Mouse (Mus musculus) hindbrain, embryonic 13.5 days (tissue): ENCODE measurements around the gene Alk. TPM values are rescaled to one million over a fixed set of nuclear protein-coding genes. Genes with fewer than 3 reads are reported as not detected.
A peak's percentile ranks its signal among the peaks of the same experiment; 100 is the strongest.

Experiments used
- ATAC-seq: fragments of 200-750 bp; cut with Nextera tagmentation; 2 replicates; pipeline ENCODE4 v1.8.0; 2017; ENCODE audit warnings: moderate TSS enrichment; ENCODE audit not compliant: low FRiP score
- H3K27ac ChIP-seq: fragments of 300-500 bp; sonication (generic); 2 replicates; pipeline ENCODE4 v1.5.1; 2015; ENCODE audit warnings: inconsistent platforms, mild to moderate bottlenecking, moderate library complexity
- H3K27me3 ChIP-seq: fragments of 300-500 bp; sonication (generic); 2 replicates; pipeline ENCODE4 v1.6.1; 2015; ENCODE audit warnings: mild to moderate bottlenecking, inconsistent platforms
- H3K36me3 ChIP-seq: fragments of 300-500 bp; sonication (generic); 2 replicates; pipeline ENCODE4 v1.6.1; 2015; ENCODE audit warnings: mild to moderate bottlenecking, inconsistent platforms
- H3K4me1 ChIP-seq: fragments of 300-500 bp; sonication (generic); replicated peaks from 2 replicates; pipeline ENCODE4 v1.6.1; 2015; ENCODE audit warnings: inconsistent platforms
- H3K4me2 ChIP-seq: fragments of 300-500 bp; sonication (generic); 2 replicates; pipeline ENCODE4 v1.6.1; 2015; ENCODE audit warnings: inconsistent platforms, mild to moderate bottlenecking, moderate library complexity
- H3K4me3 ChIP-seq: fragments of 300-500 bp; sonication (generic); 2 replicates; pipeline ENCODE4 v1.5.1; 2015; ENCODE audit warnings: mild to moderate bottlenecking, inconsistent platforms
- H3K9ac ChIP-seq: fragments of 300-500 bp; sonication (generic); 2 replicates; pipeline ENCODE4 v1.6.1; 2015; ENCODE audit warnings: mild to moderate bottlenecking, inconsistent platforms
- H3K9me3 ChIP-seq: fragments of 300-500 bp; sonication (generic); 2 replicates; pipeline ENCODE4 v1.6.1; 2016; ENCODE audit warnings: inconsistent platforms
- WGBS: fragments of 180-500 bp; shearing (Covaris S2); methylation state at CpG from one replicate; pipeline ENCODE4 v1.1.7; 2015; 5-methylcytosine and 5-hydroxymethylcytosine counted together
- polyA plus RNA-seq: library from polyadenylated mRNA; unstranded; fragments of >200 nt; fragmentation: Nextera tagmentation; extraction: Ambion mirVana; gene quantifications from 2 replicates; pipeline ENCODE4 v1.2.1, GENCODE M21; 2015

Alk gene
- polyA plus RNA-seq, 1 experiment from 2014 or later: 3.4 TPM

DNA sequence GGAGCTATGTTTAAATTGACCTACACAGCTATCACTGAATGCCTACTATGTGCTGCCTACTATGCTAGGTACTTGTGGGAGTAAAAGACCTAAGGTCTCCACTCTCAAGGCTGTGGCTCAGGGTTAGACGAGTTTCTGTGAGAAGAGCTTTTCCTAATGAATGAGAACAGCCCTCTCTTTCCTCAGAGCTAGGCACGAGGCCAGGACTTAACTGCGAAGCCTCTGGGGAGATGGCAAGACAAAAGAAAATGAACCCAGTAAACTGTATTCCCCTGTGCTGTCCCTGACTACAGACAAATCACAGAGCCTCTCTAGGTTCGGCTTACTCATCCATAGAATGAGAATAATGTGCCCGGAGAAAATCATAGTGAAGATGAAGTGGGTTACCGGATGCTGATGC, 406.9 kb downstream of the Alk start:
- no peak overlapping the region; the same call in 1 of the 2 replicates for H3K27ac ChIP-seq
- 0 out of 2 replicates have a peak, but pooled peaks cover 3% of the 10 kb centered on the region for H3K27me3 ChIP-seq
- H3K4me1 ChIP-seq: peaks cover 18% of the 10 kb centered on the region
- no peak overlapping the region for H3K9ac ChIP-seq
- no peaks in the 10 kb centered on the region for H3K36me3 ChIP-seq
- H3K4me2 ChIP-seq: no peak overlapping the region
- no peak for ATAC-seq
- no peaks in the 10 kb centered on the region for H3K9me3 ChIP-seq
- WGBS: 46% methylated on average over 6 of the region's 6 CpGs
- no peak overlapping the region for H3K4me3 ChIP-seq

DNA sequence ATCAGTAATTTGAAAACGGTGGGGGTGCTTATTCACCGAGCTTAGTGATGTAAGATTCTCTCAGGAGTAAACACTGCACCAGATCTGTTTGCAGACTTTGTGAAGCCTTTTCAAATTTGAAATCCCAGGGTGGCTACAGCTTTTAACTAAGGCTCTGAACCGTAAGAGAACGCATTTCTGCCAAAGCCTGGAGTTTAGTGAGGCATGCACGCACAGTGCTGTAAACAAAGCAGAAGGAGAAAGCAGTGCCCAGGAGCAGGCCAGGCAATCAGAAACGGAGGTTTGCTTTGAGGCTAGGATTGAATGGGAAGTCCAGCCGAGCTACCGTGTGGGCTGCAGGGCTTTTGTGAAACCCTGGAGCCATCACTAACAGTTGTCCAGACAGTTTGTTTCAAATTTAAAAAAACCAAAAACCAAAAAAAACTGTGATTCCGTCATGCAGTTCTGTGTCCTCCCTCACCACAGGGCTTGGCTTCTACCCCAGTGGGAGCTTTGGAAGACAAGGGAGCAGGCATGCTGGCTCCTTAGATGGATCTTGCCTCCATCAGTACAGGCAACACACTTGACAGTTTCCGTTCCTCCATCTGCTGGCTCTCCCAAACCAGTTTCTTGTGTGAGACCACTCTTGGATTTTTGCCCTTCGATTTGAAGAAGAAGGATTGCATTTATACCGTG, 409.3 kb downstream of the Alk start:
- no peaks in the 10 kb centered on the region for H3K27me3 ChIP-seq
- peaks cover 29% of the 10 kb centered on the region for H3K4me1 ChIP-seq
- 22% methylated on average over 12 of the region's 12 CpGs for WGBS
- H3K27ac ChIP-seq: peak overlapping the region; percentile 24; the same call in 1 of the 2 replicates
- ATAC-seq: peak; percentile 39; the same call in 1 of the 2 replicates
- H3K36me3 ChIP-seq: no peaks in the 10 kb centered on the region
- H3K9me3 ChIP-seq: no peaks in the 10 kb centered on the region
- H3K9ac ChIP-seq: no peak overlapping the region
- H3K4me3 ChIP-seq: no peak overlapping the region
- H3K4me2 ChIP-seq: no peak overlapping the region

DNA sequence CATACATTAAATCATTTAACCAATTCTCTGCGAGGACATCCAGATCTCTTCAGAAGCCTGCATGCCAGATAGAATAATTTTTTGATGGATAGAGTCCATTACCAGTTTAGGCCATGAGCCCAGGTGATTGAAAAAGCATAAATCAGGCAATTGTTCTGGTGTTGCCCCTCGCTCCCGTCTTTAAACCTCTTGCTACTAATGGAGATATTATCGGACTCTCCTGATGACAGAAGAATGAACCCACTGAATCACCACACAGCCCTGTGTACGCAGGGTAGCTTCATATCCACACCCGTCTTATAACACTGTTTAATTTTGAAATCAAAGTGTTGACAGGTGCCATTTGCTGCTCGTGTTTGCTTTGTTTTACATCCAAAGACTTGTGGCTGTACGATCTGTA, 413.9 kb downstream of the Alk start:
- no peaks in the 10 kb centered on the region for H3K9me3 ChIP-seq
- ATAC-seq: no peak
- no peaks in the 10 kb centered on the region for H3K36me3 ChIP-seq
- WGBS: 81% methylated on average over 8 of the region's 8 CpGs
- H3K4me1 ChIP-seq: peaks cover 19% of the 10 kb centered on the region
- 0 out of 2 replicates have a peak, but pooled peaks cover 2% of the 10 kb centered on the region for H3K27me3 ChIP-seq
- H3K9ac ChIP-seq: no peak overlapping the region
- H3K4me2 ChIP-seq: no peak overlapping the region
- no peak overlapping the region for H3K4me3 ChIP-seq
- no peak overlapping the region for H3K27ac ChIP-seq

DNA sequence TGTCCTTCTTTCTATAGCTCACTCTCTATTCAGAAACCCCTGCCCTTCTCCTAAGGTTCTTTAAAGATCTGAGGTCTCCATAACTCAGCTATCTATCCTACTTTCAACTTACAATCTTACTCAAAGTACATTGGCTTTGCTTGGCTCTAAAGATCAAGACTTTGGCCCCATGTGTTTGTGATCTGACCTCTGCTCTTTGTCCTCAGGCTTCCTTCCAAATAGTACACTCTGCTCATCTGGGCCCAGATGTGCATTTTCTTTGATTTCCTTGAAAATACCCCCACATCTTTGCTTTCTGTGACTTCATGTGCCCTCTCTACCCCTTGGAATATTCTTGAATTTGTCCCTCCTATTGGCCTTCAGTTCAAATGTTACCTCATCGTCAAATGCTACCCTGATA, 417.4 kb downstream of the Alk start:
- no peak overlapping the region for H3K4me3 ChIP-seq
- no peaks in the 10 kb centered on the region for H3K36me3 ChIP-seq
- no peak overlapping the region for H3K27ac ChIP-seq
- no peak overlapping the region for H3K9ac ChIP-seq
- ATAC-seq: no peak
- no peak overlapping the region for H3K4me2 ChIP-seq
- peaks cover 11% of the 10 kb centered on the region; the same call in 1 of the 2 replicates for H3K4me1 ChIP-seq
- H3K9me3 ChIP-seq: no peaks in the 10 kb centered on the region
- H3K27me3 ChIP-seq: 0 out of 2 replicates have a peak, but pooled peaks cover 2% of the 10 kb centered on the region
- 86% methylated on average over 1 of the region's 1 CpGs for WGBS

DNA sequence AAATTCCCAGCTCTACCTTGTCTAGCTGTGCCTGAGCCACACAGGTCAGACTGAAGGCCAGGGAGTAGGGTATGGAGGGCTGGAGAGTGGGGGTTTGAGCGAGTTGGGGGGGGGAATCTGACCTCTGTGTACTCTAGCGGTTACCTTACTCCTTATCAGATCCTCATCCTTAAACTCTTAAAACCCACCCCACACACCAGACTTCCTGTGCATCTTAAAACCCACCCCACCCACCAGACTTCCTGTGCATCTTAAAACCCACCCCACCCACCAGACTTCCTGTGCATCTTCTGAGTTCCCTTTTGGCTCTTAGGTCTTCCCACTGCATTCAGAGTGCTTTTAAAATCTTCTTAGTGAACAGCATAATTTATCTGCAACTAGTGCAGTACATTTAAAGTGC, 422.0 kb downstream of the Alk start:
- ATAC-seq: no peak
- Histone ChIP-seq H3K36me3 (no peaks in the 10 kb centered on the region), H3K27me3 (0 out of 2 replicates have a peak, but pooled peaks cover 2% of the 10 kb centered on the region), H3K4me3 (no peak overlapping the region), H3K9ac (no peak overlapping the region), H3K4me2 (no peak overlapping the region), H3K4me1 (peaks cover 3% of the 10 kb centered on the region), H3K9me3 (no peaks in the 10 kb centered on the region), H3K27ac (no peak overlapping the region)
- 61% methylated on average over 2 of the region's 2 CpGs for WGBS

DNA sequence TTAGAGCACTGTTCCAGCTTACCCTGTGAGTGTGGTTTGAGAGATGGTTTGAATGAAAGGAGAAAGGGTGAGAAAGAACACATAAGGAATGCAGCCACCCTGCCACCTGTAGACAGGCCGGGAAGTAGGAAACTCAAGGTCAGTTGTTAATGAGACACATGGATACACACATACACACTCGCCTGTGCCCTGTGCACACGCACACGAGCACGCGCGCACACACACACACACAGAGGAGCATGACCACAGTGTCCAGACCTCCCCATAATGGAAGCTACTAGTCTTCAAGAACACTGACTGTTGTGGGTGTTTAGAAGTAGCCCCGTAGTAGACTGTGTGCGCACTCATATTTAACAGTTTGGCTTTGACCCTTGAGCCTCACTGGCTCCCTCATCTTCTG, 424.2 kb downstream of the Alk start:
- H3K4me2 ChIP-seq: no peak overlapping the region
- H3K9me3 ChIP-seq: no peaks in the 10 kb centered on the region
- H3K27ac ChIP-seq: no peak overlapping the region
- peaks cover 8% of the 10 kb centered on the region for H3K4me1 ChIP-seq
- ATAC-seq: no peak
- H3K27me3 ChIP-seq: no peaks in the 10 kb centered on the region
- WGBS: 97% methylated on average over 9 of the region's 9 CpGs
- no peak overlapping the region for H3K9ac ChIP-seq
- H3K36me3 ChIP-seq: no peaks in the 10 kb centered on the region
- H3K4me3 ChIP-seq: no peak overlapping the region

DNA sequence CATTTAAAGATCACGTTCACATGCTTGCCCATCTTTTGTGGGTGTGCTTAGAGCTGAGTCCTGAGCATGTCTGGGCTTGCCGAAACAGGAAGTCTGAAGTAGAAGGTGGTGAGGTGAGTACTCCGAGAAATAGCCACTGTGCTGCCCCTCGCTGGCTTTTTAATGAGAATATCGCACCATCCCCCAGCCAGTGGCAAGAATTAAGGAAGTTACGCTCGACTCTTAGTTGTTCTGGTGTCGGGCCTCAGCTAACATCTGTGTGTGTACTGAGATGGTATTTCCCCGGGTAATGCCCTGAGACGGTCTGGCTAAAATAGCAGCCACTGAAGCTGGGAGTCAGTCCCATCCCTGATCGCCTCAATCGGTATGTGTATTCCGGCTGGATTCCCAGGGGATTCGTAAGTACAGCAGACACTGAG, 424.7 kb downstream of the Alk start:
- H3K27ac ChIP-seq: no peak overlapping the region
- no peak overlapping the region for H3K4me3 ChIP-seq
- no peak overlapping the region for H3K9ac ChIP-seq
- H3K4me1 ChIP-seq: peaks cover 8% of the 10 kb centered on the region
- H3K36me3 ChIP-seq: no peaks in the 10 kb centered on the region
- no peak for ATAC-seq
- no peak overlapping the region for H3K4me2 ChIP-seq
- no peaks in the 10 kb centered on the region for H3K9me3 ChIP-seq
- H3K27me3 ChIP-seq: no peaks in the 10 kb centered on the region
- 90% methylated on average over 14 of the region's 14 CpGs for WGBS

DNA sequence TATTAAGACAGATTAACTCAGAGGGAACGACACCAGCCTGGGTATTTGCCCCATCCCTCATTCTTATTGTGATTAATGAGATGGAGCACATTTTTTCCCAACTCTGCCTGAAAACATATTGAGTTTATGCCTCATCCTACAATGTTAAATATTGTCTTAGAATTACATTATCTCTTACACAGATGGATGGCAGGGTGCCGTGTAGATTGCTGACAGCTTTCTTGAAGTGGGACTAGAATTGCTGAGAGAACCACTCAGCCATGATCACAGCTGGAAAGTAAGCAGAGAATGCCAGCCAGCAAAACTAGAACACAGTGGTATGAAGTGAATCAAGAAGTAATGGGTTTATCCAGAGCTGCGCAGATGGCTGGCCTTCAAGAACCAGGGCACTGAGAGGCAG, 430.6 kb downstream of the Alk start:
- WGBS: 58% methylated on average over 3 of the region's 3 CpGs
- H3K27me3 ChIP-seq: no peaks in the 10 kb centered on the region
- no peak overlapping the region for H3K4me2 ChIP-seq
- no peak overlapping the region for H3K9ac ChIP-seq
- H3K36me3 ChIP-seq: no peaks in the 10 kb centered on the region
- H3K4me1 ChIP-seq: peaks cover 8% of the 10 kb centered on the region
- H3K9me3 ChIP-seq: no peaks in the 10 kb centered on the region
- no peak for ATAC-seq
- no peak overlapping the region for H3K27ac ChIP-seq
- no peak overlapping the region for H3K4me3 ChIP-seq

DNA sequence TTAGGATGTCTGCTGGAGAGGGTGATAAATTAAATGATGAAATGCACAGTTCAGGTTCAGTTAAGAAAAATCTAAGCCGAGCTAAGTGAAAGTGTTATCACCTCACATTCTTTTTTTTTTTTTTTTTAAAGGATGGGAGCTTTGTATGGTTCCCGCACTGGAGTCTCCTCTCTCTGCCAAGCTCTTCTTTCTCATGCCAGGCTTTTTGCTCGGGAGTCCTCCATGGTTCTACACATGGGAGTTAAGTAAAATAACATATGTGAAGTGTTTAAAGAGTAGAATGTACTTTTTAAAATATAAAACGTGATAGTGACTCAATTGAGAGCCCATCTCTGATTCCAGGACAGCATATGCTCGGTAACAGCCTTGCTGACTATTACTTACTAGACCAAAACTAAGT, 436.3 kb downstream of the Alk start:
- 84% methylated on average over 5 of the region's 5 CpGs for WGBS
- Histone ChIP-seq H3K4me2 (no peak overlapping the region), H3K9ac (no peak overlapping the region), H3K36me3 (no peaks in the 10 kb centered on the region), H3K4me1 (no peaks in the 10 kb centered on the region), H3K4me3 (no peak overlapping the region), H3K9me3 (no peaks in the 10 kb centered on the region), H3K27ac (no peak overlapping the region), H3K27me3 (no peaks in the 10 kb centered on the region)
- ATAC-seq: no peak

DNA sequence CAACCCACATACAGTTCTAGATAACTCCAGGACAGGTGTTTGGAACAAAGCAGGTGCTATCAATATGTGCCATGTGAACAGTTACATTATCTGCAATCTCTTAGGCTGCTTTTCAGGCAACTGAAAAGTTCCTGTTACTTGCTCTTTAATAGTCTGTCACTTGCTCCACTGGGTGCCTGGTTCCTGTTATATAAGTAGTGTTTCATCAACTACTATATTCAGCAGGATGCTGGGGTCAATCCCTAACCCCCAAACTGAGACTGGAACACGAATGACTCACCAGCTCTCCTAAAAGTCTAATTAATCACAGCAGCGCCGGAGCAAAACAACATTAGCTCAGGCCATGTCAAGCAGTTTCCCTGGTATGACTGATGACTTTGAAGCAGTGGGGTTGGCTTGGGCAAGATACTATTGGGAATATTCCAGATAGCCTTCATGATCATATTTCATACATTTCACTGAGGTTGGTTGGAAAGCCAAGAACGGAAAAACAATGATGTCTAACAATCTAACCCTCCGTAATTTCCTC, 445.5 kb downstream of the Alk start:
- H3K4me1 ChIP-seq: no peaks in the 10 kb centered on the region
- no peak overlapping the region for H3K4me2 ChIP-seq
- no peak overlapping the region for H3K27ac ChIP-seq
- H3K36me3 ChIP-seq: no peaks in the 10 kb centered on the region
- no peaks in the 10 kb centered on the region for H3K27me3 ChIP-seq
- WGBS: 56% methylated on average over 5 of the region's 5 CpGs
- no peak for ATAC-seq
- H3K4me3 ChIP-seq: no peak overlapping the region
- no peak overlapping the region for H3K9ac ChIP-seq
- H3K9me3 ChIP-seq: no peaks in the 10 kb centered on the region

DNA sequence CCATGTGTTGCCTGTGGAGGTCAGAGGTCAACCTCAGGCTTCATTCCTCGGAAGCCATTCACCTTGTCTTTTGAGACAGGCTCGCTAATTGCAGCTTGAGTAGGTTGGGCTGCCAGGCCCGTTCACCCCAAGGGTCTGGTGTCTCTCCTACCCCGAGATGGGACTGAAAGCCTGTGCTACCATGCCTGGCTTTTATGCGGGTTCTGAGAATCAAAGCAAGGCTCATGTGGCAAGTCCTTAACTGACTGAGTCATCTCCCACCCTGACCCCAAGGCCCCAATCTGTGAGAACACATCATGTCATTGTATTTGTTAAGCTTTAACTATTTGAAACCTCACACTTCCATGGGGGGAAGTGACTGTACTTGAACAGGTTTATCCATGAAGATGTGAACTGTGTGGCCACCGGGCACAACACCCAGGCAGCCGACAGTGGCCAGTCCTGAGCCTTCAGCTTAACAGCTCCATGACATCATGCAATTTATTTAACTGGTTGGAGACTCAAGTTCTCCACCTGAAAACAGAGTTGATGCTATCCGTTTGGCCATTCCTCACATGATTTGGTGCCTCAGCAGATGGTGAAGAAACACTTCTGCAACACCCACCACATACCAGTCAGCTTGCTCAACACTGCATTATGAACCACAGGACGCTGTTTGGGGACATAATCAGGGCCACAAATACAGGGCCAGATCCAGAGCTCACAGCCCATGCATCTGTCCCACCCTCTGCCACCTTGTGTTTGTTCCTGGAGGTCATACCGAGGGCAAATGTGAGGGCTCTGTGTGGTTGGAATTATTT, 446.4 kb downstream of the Alk start:
- 78% methylated on average over 10 of the region's 10 CpGs for WGBS

DNA sequence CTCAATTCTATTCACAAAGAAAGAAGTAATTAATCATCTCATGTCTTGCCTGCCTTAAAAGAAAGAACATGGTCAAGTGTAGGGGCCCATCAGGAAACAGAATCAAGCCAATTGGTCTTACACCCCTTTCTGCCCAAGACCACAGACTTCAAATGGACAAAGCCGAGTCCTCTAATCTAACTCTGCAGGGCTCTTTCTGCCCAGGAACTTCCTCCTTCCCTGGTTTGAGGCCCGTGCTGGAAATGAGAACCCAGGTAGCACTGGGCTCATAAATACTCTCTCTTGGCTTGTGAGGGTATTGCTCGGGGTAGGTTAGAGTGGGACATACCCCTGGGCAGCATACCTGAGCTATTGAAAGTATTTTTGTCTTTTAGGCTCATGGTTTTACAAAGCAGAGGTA, 451.4 kb downstream of the Alk start:
- H3K4me3 ChIP-seq: no peak overlapping the region
- H3K27ac ChIP-seq: no peak overlapping the region
- H3K36me3 ChIP-seq: no peaks in the 10 kb centered on the region
- H3K9ac ChIP-seq: no peak overlapping the region
- ATAC-seq: no peak
- no peaks in the 10 kb centered on the region for H3K4me1 ChIP-seq
- no peak overlapping the region for H3K4me2 ChIP-seq
- H3K27me3 ChIP-seq: no peaks in the 10 kb centered on the region
- H3K9me3 ChIP-seq: no peaks in the 10 kb centered on the region
- WGBS: 74% methylated on average over 3 of the region's 3 CpGs

More for the DNA sequence above, 446.4 kb downstream of the Alk start:
- no peak overlapping the region for H3K9ac ChIP-seq
- H3K27me3 ChIP-seq: no peaks in the 10 kb centered on the region
- no peaks in the 10 kb centered on the region for H3K9me3 ChIP-seq
- ATAC-seq: no peak
- no peaks in the 10 kb centered on the region for H3K4me1 ChIP-seq
- H3K4me2 ChIP-seq: no peak overlapping the region
- H3K36me3 ChIP-seq: no peaks in the 10 kb centered on the region
- no peak overlapping the region for H3K27ac ChIP-seq
- no peak overlapping the region for H3K4me3 ChIP-seq
